Mouse (Mus musculus): ENCODE measurements around the gene Rasd1.

DNA sequence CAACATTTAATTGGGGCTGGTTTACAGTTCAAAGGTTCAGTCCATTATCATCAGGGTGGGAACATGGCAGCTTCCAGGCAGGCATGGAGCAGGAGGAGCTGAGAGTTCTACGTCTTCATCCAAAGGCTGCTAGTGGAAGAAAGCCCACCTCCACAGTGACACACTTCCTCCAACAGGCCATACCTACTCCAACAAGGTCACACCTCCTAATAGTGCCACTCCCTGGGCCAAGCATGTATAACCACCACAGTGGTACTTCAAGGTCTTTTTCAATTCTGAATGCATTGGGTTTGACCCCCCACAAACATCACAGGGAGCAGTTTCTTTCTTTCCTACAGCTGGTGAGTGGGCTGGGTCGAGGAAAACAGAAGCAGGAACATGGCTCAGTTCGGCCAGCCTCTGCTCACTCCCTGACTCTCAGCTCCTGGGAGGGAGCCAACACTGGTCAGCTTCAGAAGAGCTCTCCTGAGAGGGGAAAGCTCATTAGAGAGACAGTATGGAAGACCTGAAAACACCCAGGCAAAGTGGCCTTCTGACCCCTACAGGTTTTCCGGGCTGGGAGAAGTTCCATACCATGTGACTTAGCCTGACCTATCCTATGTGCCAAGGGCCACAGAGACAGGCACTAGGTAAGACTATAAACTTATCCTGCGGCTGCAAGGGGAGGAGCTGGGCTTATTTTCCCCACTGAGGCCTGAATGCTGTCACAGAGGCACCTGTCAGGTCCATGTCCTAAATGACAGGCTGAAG lies 36.7 kb upstream of the Rasd1 start:
- TF ChIP-seq MAZ (IDR thresholded peaks at IDR 0.05; ENCODE audit: low read depth, low read length) (no peak), MEF2A (IDR thresholded peaks at IDR 0.05; ENCODE audit: borderline replicate concordance, low read depth, low read length) (no peak), POLR2A (IDR thresholded peaks at IDR 0.05; ENCODE audit: low read depth, low read length) (no peak), CTCF (conservative IDR thresholded peaks at IDR 0.05 in 1 of 2, IDR thresholded peaks at IDR 0.05 in 1 of 2; ENCODE audit: low read depth in 2 of 2, low read length in 2 of 2) (no peak), USF2 (conservative IDR thresholded peaks at IDR 0.05; ENCODE audit: low read depth, low read length) (no peak), RCOR1 (conservative IDR thresholded peaks at IDR 0.05; ENCODE audit: low read depth, low read length) (no peak), GABPA (IDR thresholded peaks at IDR 0.05; ENCODE audit: insufficient replicate concordance, low read depth, low read length) (no peak), IRF4 (IDR thresholded peaks at IDR 0.05; ENCODE audit: low read depth, low read length) (no peak), CHD2 (IDR thresholded peaks at IDR 0.05; ENCODE audit: low read length) (no peak), E2F4 (IDR thresholded peaks at IDR 0.05; ENCODE audit: insufficient replicate concordance, low read depth, low read length) (no peak), POLR2AphosphoS2 (IDR thresholded peaks at IDR 0.05; ENCODE audit: low read depth, low read length) (no peak)
